Mouse (Mus musculus) bone marrow macrophage, adult 2 months (primary cell): Measurements from ENCODE around the gene Gm11037. TPM values are rescaled to one million over a fixed set of nuclear protein-coding genes. Genes with fewer than 3 reads are reported as not detected.

Experiments
- H3K27ac ChIP-seq: 2 replicates; pipeline ENCODE4 v1.5.1; 2012; ENCODE audit warnings: low read depth, low read length; ENCODE audit not compliant: insufficient read depth
- H3K4me1 ChIP-seq: 2 replicates; pipeline ENCODE4 v1.6.1; 2012; ENCODE audit warnings: low read length; ENCODE audit not compliant: control insufficient read depth, insufficient read depth
- H3K4me3 ChIP-seq: 2 replicates; pipeline ENCODE4 v1.5.1; 2012; ENCODE audit warnings: mild to moderate bottlenecking, low read length, moderate library complexity; ENCODE audit not compliant: insufficient read depth
- CTCF ChIP-seq: IDR thresholded peaks from 2 replicates; pipeline ENCODE4 v1.5.1; 2012; ENCODE audit warnings: low read depth, mild to moderate bottlenecking, low read length, moderate library complexity
- POLR2A ChIP-seq: IDR thresholded peaks from 2 replicates; pipeline ENCODE4 v1.6.1; 2012; ENCODE audit warnings: mild to moderate bottlenecking, low read depth, low read length, borderline replicate concordance
- polyA plus RNA-seq: library from polyadenylated mRNA; stranded (reverse); fragments of >200 nt; gene quantifications from 2 replicates; pipeline ENCODE4 v1.2.4, GENCODE M21; 2012; ENCODE audit not compliant: missing spikeins, insufficient read depth, insufficient read length

Gene Gm11037
- polyA plus RNA-seq, 1 experiment = not detected

DNA sequence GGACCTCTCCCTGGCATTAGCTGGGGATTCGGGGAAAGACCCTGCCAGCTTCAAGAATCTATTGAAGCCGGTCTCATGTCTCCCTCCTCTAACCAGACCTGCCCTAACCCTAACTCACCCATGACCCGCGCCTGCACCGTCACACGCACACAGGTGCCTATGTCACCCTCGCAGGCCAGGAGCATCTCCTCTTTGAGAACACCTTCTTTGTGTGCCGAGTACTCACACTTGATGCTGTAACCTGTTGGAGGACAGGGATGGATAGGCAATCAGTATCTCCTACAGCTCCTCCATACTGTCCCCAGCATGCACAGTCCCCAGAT, 13.7 kb downstream of the Gm11037 start:
- Histone ChIP-seq H3K27ac (no peak overlapping the region), H3K4me3 (no peak overlapping the region), H3K4me1 (no peaks in the 10 kb centered on the region)
- no peak for TF ChIP-seq CTCF
- TF ChIP-seq POLR2A = no peak

DNA sequence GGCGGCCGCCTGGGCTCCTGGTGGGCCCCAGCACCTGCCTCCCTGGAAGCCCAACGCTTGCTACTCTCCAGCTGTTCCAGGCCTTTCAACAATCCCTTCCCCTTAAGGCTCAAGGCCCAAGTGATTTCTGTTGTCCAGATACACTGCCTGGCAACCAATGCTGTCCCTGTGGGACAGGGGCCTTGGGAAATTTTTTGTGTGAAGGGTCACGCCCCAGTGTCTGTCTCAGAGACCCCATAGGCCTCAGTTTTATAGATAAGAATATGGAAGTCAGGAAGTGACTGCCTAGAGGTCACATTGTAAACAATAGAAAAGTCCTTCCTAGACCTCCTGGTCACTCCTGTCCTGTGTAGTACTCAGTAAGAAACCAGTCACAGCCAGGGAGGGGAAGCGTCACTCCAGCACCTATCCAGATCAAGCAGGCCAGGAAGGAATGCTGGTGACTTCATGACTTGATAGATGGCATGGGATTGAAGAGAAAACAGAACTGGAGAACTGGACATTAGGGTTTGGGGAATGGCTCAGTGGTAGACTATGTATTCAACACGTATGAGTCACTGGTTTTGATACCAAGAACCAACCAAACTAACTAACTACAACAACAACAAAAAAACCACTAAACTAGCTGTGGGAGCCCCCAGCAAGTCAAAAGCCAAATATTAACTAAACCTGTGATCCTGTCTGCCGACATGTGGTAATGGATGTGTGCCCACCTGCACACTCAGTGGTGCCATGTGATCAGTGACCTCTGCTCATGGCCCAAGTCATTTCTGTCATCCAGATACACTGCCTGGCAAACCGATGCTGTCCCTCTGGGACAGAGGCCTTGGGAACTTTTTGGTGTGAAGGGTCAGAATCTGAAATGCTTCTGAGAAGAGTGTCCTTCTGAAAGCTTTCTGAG, 15.3 kb downstream of the Gm11037 start:
- Histone ChIP-seq H3K27ac (no peak overlapping the region), H3K4me1 (no peaks in the 10 kb centered on the region), H3K4me3 (no peak overlapping the region)
- TF ChIP-seq CTCF = no peak
- no peak for TF ChIP-seq POLR2A

DNA sequence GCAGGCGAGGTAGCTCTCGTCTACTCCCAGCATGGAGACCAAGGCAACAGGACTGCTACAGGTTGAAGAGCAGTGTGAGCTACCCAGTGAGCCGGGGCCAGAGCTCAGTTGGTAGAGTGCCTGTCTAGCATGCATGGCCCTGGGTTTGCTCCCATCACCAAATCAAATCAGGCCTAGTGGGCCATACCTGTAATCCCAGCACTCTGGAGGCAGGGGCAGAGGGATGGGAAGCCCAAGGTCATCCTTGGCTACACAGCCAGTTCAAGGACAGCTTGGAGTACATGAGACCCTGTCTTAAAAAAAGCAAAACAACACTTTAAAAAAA, 15.9 kb downstream of the Gm11037 start:
- H3K4me1 ChIP-seq = no peaks in the 10 kb centered on the region
- TF ChIP-seq POLR2A = no peak
- no peak for TF ChIP-seq CTCF
- H3K27ac ChIP-seq = no peak overlapping the region
- no peak overlapping the region for H3K4me3 ChIP-seq

DNA sequence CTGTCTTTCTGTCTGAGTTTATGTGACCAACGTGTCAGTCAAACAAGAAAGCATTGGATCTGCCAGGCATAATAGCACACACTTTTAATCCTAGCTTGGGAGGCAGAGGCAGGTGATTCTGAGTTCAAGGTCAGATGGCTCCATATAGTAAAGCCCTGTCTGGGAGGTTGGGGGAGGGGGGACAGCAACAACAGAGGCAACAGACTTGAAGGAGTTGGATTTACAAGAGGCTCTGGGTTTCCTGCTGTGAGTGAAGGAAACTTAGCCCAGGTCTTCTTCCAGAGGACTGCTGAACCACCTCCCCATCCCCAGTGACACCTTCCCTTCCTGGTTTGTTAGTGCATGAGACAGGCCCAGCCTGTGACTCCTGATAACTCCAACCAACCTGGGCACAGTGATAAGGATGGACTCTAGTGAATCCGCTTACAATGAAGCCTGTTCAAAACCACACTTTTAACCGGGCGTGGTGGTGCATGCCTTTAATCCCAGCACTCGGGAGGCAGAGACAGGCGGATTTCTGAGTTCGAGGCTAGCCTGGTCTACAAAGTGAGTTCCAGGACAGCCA, 19.0 kb downstream of the Gm11037 start:
- Histone ChIP-seq H3K27ac (no peak overlapping the region), H3K4me3 (no peak overlapping the region), H3K4me1 (no peaks in the 10 kb centered on the region)
- TF ChIP-seq POLR2A = no peak
- no peak for TF ChIP-seq CTCF

DNA sequence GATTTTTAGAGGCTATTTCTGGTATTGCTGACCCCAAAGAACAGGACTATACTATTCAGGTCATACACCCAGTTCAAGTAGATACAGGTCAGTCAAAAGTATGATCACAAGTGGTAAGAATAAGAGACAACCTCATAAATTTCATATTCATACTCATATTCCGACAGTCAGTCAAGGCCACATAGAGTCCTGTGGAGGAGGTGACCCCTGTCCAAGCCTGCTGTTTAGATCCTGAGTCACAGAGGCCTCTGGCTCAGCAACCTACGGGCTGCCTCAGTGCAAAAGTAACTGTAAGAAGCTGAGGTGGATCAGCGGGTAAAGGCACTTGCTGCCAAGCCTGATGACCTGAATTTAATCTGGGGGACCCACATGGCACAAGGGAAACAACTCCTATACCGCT, 20.7 kb downstream of the Gm11037 start:
- no peak for TF ChIP-seq POLR2A
- no peak for TF ChIP-seq CTCF
- H3K27ac ChIP-seq = no peak overlapping the region
- H3K4me3 ChIP-seq = no peak overlapping the region
- H3K4me1 ChIP-seq = peaks cover 6% of the 10 kb centered on the region

DNA sequence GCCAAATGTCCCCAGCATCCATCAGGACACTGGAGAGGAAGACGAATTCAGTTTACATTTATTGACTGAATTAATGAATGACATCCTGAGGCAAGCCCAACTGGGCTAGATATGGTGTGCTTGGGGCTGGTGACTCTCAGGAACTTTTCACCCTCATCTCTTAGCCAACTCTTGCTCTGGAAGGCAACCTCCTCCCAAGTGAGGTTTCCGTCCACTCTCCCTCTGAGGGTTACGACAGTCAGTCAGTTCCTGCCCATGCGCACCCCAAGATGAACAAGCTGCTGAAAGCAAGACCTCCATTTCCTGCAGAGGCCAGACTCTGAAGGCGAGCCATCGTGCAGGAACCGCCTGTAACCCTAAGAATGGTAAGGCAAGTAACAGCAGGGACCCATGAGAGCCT, 23.7 kb downstream of the Gm11037 start:
- peaks cover 6% of the 10 kb centered on the region for H3K4me1 ChIP-seq
- H3K4me3 ChIP-seq = no peak overlapping the region
- no peak overlapping the region for H3K27ac ChIP-seq
- TF ChIP-seq CTCF (no peak), POLR2A (no peak)

DNA sequence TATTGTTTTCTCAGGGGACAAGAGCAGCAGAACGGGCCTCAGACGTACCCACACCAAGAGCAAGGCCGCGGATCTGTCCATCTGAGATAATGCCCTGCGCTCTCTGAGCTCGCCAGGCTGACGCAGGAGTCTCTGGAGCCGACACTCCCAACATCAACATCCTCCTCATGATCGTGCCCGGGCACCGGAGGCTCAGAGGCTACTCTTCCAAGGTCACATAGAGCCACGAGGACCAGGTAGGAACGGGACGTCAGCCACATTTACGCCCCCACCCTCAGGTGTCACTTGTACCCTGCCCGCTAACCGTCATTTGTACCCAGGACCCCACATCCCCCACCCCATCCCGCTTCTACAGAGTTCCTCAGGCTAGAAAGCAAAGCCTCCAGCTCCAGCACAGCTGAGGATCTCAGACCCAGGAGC, 26.2 kb downstream of the Gm11037 start:
- Histone ChIP-seq H3K4me1 (peaks cover 6% of the 10 kb centered on the region), H3K4me3 (peak overlapping the region; percentile 63), H3K27ac (no peak overlapping the region)
- no peak for TF ChIP-seq CTCF
- TF ChIP-seq POLR2A = no peak

DNA sequence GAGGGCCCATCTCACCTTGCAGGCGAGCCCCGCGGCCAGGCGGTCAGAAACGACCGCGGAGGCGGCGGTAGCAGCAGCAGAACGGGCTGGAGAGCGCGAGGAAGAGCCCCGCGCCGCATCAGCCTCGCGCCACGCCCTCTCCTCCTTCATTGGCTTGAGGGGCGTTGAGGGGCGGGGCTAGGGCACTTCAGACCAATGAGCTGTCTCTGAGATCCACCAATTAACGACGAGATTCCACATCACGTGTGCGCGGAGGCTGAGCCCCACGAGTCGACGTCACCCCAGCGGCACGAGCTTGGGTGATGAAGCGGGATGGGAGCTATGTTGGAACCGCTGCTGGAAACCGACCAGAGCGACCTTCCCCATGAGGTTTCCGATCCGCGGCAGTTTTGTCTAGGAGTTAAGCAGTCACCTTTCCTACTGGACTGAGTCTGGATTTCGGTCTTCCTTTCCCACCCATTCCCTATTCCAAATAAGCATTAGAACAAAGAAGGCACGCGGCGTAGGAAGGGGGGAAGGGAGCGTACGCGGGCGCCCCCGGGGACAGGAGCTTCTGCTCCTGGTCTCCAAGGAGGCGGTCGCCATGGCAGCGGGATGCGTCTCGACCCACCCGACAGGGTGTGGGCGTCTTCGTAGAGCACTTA, 26.8 kb downstream of the Gm11037 start, which contains the start of gene 1700037H04Rik:
TSS of gene 1700037H04Rik (minus strand) at position 144 of the 644 bp plus-strand sequence.
- Histone ChIP-seq H3K4me1 (peaks cover 6% of the 10 kb centered on the region), H3K4me3 (peak within 1 kb of the TSS; percentile 70), H3K27ac (peak within 1 kb of the TSS; percentile 54)
- TF ChIP-seq POLR2A = no peak

DNA sequence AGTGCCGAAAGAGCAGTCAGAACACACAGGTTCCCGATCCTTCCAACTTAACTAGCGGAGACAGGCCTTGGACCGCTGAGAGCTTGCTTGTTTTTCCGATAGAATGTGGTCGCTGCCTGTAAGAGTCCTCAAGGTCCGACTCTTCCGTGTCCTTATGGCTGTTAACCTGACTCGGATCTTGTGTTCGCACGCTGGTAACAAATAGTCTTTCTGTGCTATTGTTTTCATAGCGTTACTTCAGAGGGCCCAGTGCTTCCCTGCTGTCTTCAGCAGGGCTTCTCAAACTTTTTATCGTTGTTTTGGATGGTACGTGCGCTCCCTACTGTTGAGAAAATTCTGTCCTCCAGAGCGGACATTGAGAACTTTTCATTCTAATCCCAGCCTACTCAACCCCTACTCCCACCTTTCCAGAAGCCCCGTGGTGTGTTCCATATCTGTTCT, 27.4 kb downstream of the Gm11037 start:
- peak overlapping the region; percentile 54 for H3K27ac ChIP-seq

DNA sequence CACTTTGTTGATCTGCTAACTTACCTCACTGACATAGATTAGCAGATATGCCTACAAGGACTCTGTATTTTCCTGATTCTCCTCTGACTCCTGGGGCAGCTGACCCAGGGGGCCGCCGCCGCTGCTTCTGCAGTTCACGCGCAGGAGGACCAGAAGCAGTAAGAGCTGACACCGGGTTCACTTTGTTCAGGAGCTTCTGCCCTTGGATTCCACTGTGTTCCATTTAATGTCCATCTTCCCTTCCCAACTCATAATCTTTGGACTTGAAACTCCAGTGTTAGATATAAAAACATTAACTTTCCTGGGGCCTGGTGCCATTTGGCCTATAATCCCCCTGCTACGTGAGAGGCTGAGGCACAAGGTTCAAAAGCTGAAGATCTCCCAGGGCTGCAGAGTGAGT, 30.6 kb downstream of the Gm11037 start:
- TF ChIP-seq POLR2A (no peak), CTCF (no peak)
- Histone ChIP-seq H3K4me3 (no peak overlapping the region), H3K4me1 (peaks cover 13% of the 10 kb centered on the region), H3K27ac (no peak overlapping the region)

More for the DNA sequence above, 27.4 kb downstream of the Gm11037 start:
- peaks cover 9% of the 10 kb centered on the region for H3K4me1 ChIP-seq
- TF ChIP-seq CTCF (no peak), POLR2A (no peak)
- peak overlapping the region; percentile 70 for H3K4me3 ChIP-seq
